Mouse (Mus musculus): Measurements from ENCODE around the gene Myo1g. TPM values are rescaled to one million over a fixed set of nuclear protein-coding genes. Genes with fewer than 3 reads are reported as not detected.

Myo1g gene
- polyA plus RNA-seq, 1 experiment from 2014 or later: 1.0 TPM

DNA sequence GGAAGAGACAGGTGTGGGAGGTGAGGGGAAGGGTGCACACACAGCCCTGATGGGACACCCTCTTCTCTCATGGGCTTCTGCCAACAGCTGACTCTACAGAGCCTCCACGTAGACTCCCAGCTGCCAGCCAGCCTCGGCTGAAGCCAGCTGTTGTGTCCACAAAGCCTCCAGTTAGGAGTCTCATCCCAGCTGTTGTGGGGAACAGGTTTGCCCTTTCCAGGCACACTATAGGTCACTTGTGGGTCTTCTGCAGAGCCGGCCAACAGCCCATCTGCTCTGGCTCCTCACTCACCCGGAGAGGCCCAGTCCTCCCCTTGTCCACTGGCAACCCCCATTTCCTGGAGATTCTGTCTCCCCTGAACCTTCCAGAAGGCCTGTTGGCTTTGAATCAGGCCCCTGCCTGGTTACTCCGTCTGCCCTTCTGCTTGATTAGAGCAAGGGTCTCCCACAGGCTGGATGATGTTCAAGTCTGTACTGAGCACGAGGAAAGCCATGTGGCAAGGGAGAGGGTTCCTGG lies 39.0 kb downstream of the Myo1g start:
- Histone ChIP-seq H3K9me3 (replicated peaks) (no peaks in the 10 kb centered on the region), H3K36me3 (no peaks in the 10 kb centered on the region), H3K9ac (no peak overlapping the region), H3K27ac (no peak overlapping the region), H3K4me3 (replicated peaks) (no peak overlapping the region), H3K4me1 (peaks cover 4% of the 10 kb centered on the region; the same call in 1 of the 2 replicates), H3K27me3 (no peaks in the 10 kb centered on the region), H3K4me2 (no peak overlapping the region)
- WGBS: 58% methylated on average over 6 of the region's 6 CpGs
- no peak for ATAC-seq (replicated peaks; ENCODE audit: low FRiP score)

DNA sequence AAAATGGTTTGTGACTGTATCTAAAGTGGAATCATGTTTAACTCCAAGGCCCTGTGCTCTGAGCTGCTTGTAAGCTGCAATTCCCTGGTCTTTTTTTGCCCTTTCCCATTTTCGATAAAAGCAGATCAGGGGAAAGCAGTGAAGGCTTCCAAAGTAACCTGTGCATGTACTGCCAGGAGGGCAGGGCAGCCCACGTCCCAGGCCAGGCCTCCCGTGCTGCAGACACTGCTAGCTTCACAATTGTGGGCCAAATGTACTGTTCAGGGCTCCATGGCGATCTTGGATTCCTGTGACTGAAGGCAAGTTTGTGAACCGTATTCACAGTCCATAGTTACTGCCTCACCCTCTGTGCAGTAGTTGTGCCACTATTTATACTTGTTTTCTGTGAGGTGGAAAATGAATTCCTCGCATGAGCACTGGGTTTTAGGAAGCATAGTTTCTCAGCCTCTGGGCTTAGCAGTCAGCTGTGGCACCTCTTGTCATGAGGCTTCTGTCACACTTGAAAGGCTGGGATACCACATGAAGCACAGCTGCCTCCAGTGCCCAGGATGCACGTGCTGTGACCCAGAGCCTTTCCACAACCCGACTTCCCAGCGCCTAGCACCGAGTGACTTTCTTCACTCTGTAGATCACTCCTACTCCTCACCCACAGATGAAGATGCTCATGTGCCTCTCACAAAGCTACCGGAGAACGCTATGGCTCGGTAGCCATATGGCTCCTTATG lies 39.9 kb downstream of the Myo1g start:
- peaks cover 4% of the 10 kb centered on the region; the same call in 1 of the 2 replicates for H3K4me1 ChIP-seq
- no peak for ATAC-seq (replicated peaks; ENCODE audit: low FRiP score)
- H3K27ac ChIP-seq: no peak overlapping the region
- H3K4me3 ChIP-seq (replicated peaks): no peak overlapping the region
- H3K9me3 ChIP-seq (replicated peaks): no peaks in the 10 kb centered on the region
- WGBS: 69% methylated on average over 13 of the region's 13 CpGs
- H3K9ac ChIP-seq: no peak overlapping the region
- no peaks in the 10 kb centered on the region for H3K27me3 ChIP-seq
- no peaks in the 10 kb centered on the region for H3K36me3 ChIP-seq
- H3K4me2 ChIP-seq: no peak overlapping the region

DNA sequence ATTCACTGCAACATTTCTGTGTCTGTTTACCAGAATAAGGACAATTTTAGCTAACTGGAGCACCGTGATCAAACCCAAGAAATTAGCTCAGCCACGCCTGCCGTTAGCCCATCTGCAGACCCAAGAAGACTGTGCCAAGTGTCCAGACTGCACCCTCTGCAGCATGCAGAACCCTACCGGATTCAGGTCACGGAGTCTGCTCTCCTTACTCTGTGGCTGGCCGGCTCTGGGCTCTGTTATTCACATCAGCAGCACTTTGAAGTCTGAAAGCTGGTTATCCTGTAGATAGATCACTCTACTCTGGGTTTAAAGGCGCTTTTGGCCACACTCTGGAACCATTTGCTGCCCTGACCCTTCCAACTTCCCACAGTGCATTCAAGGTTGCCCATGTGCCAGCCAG lies 40.6 kb downstream of the Myo1g start:
- Histone ChIP-seq H3K4me1 (peaks cover 4% of the 10 kb centered on the region; the same call in 1 of the 2 replicates), H3K9ac (no peak overlapping the region), H3K27me3 (no peaks in the 10 kb centered on the region), H3K4me3 (replicated peaks) (no peak overlapping the region), H3K9me3 (replicated peaks) (no peaks in the 10 kb centered on the region), H3K36me3 (no peaks in the 10 kb centered on the region), H3K4me2 (no peak overlapping the region), H3K27ac (no peak overlapping the region)
- ATAC-seq (replicated peaks; ENCODE audit: low FRiP score): no peak
- 66% methylated on average over 7 of the region's 7 CpGs for WGBS

DNA sequence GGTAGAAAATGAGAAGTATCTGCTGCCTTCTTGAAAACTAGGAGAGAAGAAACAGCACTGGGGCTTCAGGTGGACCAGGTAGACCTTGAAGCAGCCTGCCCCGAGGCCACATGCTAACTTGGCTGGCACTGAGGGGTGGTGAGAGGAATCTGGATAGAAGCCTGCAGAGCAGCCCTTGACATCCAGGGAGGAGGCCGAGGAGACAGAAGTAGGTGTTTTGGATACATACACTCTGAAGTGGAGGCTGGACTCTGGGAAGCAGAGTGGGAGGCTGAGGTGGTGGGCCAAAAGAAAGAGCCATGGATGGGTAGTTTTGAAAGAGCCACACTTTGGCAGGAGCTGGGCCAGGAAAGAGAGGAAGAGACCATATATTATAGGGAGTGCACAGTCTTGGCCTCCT lies 41.5 kb downstream of the Myo1g start:
- Histone ChIP-seq H3K4me3 (replicated peaks) (no peak overlapping the region), H3K4me1 (peaks cover 2% of the 10 kb centered on the region), H3K4me2 (no peak overlapping the region), H3K36me3 (no peaks in the 10 kb centered on the region), H3K9ac (no peak overlapping the region), H3K27me3 (no peaks in the 10 kb centered on the region), H3K9me3 (replicated peaks) (no peaks in the 10 kb centered on the region), H3K27ac (no peak overlapping the region)
- 85% methylated on average over 2 of the region's 2 CpGs for WGBS
- no peak for ATAC-seq (replicated peaks; ENCODE audit: low FRiP score)

DNA sequence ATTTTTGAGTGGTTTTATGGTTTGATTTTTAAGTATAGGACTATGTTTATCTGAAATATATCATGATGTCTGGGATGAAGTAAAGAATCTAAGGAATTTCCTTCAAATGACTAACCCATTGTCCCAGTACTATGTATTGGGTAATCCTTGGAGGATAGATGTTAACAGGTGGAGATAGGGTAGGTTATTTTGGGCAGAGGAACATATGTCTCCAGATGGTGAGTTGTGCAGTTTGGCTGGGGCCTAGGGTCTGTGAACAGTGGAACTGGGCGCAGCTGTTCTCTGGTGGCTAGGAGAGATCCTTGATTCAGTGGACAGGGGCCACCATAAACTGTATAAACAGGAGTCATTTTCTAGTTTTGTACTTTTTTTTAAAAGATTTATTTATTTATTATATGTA lies 43.4 kb downstream of the Myo1g start:
- WGBS: 97% methylated on average over 1 of the region's 1 CpGs
- ATAC-seq (replicated peaks; ENCODE audit: low FRiP score): no peak
- no peaks in the 10 kb centered on the region for H3K9me3 ChIP-seq (replicated peaks)
- H3K36me3 ChIP-seq: 0 out of 2 replicates have a peak, but pooled peaks cover 4% of the 10 kb centered on the region
- no peak overlapping the region for H3K4me2 ChIP-seq
- H3K4me1 ChIP-seq: peaks cover 17% of the 10 kb centered on the region
- H3K27me3 ChIP-seq: no peaks in the 10 kb centered on the region
- H3K4me3 ChIP-seq (replicated peaks): no peak overlapping the region
- H3K9ac ChIP-seq: no peak overlapping the region
- no peak overlapping the region for H3K27ac ChIP-seq

DNA sequence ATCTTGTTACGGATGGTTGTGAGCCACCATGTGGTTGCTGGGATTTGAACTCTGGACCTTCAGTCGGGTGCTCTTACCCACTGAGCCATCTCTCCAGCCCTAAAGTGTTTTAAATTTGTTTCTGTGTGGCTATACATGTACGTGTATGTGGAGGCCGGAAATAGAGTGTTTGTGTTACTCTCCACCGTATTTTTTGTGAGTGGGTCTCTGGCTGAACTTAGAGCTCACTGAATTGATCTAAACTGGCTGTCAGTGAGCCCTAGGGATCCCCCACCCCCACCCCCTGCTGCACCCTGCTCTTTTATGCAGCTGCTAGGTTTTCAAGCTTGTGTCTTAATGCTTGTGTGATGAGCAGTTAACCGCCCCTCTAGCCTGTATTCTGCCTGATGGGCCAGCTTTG lies 43.9 kb downstream of the Myo1g start:
- Histone ChIP-seq H3K4me1 (peaks cover 20% of the 10 kb centered on the region), H3K9me3 (replicated peaks) (no peaks in the 10 kb centered on the region), H3K36me3 (0 out of 2 replicates have a peak, but pooled peaks cover 4% of the 10 kb centered on the region), H3K27ac (no peak overlapping the region), H3K27me3 (no peaks in the 10 kb centered on the region), H3K4me3 (replicated peaks) (no peak overlapping the region), H3K4me2 (no peak overlapping the region), H3K9ac (no peak overlapping the region)
- WGBS: 66% methylated on average over 6 of the region's 6 CpGs
- ATAC-seq (replicated peaks; ENCODE audit: low FRiP score): no peak

DNA sequence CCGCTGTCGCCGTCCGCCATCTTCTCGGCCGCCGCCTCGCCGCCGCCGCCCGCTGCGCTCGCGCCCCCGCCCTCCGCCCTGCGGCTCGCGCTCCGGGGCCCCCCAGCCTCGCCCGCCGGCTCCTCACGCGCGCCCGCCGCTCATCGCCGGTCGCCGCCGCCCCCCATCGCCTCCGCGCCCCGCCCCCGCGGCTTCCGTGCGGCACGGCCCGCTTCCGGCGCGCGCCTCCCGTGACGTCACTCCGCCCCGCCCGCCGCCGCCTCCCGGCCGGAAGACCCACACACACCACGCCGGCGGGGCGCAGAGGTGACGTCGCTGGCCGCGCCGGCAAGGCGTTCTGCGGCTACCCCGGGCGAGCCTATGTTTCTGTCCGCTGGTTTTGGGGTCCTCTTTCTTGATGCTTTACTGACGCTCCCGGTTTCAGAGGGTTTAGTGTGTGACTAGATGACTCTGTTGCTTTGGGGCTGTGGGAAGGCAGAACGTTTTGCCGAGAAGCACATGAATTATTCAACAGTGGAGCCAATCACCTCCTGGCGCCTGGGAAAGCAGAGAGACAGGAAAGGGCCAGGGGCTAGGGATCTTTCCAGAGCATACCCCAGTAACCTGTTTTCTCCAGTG lies 44.8 kb downstream of the Myo1g start, which contains the start of gene Purb:
TSS of gene Purb (minus strand) at position 51 of the 618 bp plus-strand sequence.
- Histone ChIP-seq H3K9me3 (replicated peaks) (no peaks in the 10 kb centered on the region), H3K9ac (peak within 1 kb of the TSS; percentile 92), H3K4me2 (peak within 1 kb of the TSS; percentile 77), H3K4me3 (replicated peaks) (peak within 1 kb of the TSS; percentile 77), H3K4me1 (peaks cover 28% of the 10 kb centered on the region), H3K27ac (peak within 1 kb of the TSS; percentile 98), H3K27me3 (no peaks in the 10 kb centered on the region), H3K36me3 (0 out of 2 replicates have a peak, but pooled peaks cover 8% of the 10 kb centered on the region)
- ATAC-seq (replicated peaks; ENCODE audit: low FRiP score): peak; percentile 95
- under 1% methylated on average over 49 of the region's 76 CpGs for WGBS

DNA sequence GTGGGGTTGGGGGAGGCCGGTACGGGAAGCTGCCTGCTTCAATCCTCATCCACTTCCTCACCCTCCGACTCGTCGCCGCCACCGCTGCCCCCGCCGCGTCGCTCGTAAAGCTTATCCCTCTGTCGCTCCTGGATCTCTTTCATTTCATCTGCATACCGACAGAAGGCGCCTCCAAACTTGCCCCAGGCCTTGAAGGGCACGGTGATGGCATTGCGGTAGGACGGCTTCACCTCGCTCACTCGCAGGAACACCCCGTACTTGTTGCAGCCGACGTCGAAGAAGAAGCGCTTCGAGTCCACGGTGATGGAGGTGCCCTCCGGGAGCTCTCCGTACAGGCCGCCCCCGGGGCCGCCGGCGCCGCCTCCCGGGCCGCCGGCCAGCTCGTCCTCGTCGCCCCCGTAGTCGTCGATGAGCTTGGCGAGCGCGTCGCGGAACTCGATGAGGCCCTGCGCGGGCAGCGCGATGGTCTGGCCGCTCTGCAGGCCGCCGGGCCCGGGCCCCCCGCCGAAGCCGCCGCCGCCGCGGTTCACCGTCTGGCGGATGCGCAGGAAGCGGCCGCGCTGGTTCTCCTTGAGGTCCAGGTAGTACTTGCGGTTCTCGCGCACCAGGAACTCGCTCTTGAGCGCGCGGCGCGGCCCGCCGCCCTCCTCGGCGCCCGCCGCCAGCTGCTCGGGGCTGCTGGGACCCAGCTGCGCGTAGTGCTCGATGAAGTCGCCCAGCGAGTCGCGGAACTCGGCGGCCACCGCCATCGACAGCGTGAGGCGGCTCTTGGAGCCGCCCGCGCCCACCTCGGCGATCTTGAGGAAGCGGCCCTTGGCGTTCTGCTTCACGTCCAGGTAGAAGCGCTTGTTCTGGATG lies 45.7 kb downstream of the Myo1g start:
- under 1% methylated on average over 108 of the region's 109 CpGs for WGBS
- peak; percentile 61 for ATAC-seq (replicated peaks; ENCODE audit: low FRiP score)

DNA sequence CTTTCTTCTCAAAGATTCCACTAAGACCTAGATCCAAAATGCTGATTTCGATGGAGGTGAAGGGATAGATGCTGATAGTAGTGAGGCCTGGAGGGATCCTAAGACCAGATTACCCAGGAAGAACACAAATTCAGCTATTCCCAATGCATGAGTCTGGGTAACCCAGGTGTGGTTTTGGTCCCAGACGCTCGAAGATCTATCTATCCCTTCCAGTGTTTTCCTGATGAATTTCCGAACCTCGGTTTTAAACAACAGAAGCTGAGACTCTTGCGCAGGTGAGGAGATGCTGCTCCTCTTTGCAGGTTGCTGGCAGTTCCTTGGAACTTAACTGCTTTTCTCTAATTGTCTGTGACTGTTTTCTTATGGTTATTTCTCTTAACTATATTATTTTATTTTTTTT lies 46.4 kb downstream of the Myo1g start:
- peaks cover 40% of the 10 kb centered on the region for H3K4me1 ChIP-seq
- H3K36me3 ChIP-seq: peaks cover 16% of the 10 kb centered on the region; the same call in 1 of the 2 replicates
- peak overlapping the region; percentile 77 for H3K4me3 ChIP-seq (replicated peaks)
- H3K27me3 ChIP-seq: no peaks in the 10 kb centered on the region
- H3K9me3 ChIP-seq (replicated peaks): no peaks in the 10 kb centered on the region
- H3K27ac ChIP-seq: peak overlapping the region; percentile 98
- H3K9ac ChIP-seq: peak overlapping the region; percentile 92
- no peak for ATAC-seq (replicated peaks; ENCODE audit: low FRiP score)
- WGBS: 27% methylated on average over 6 of the region's 6 CpGs
- peak overlapping the region; percentile 77 for H3K4me2 ChIP-seq

More for the DNA sequence above, 45.7 kb downstream of the Myo1g start:
- 0 out of 2 replicates have a peak, but pooled peaks cover 13% of the 10 kb centered on the region for H3K36me3 ChIP-seq
- H3K4me2 ChIP-seq: peak overlapping the region; percentile 77
- no peaks in the 10 kb centered on the region for H3K9me3 ChIP-seq (replicated peaks)
- H3K27me3 ChIP-seq: no peaks in the 10 kb centered on the region
- H3K4me1 ChIP-seq: peaks cover 37% of the 10 kb centered on the region
- peak overlapping the region; percentile 77 for H3K4me3 ChIP-seq (replicated peaks)
- peak overlapping the region; percentile 98 for H3K27ac ChIP-seq
- H3K9ac ChIP-seq: peak overlapping the region; percentile 92

DNA sequence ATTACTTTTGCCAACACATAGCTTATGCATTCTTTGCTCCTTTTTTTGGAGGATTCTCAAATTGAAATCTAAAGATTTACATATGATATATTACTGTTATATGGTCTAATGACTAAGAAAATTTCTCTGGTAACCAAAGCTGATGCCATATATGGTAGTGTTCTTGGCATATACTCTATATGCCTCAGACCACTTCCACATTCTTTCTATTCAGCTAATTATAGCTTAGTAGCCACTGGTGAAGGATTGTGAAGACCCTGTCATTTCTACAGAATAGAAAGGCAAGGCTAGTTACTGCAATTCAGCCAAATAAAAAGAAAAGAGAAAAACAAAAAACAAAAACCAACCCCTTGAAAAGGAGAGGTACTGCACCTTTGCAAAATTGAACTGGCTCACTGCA lies 48.7 kb downstream of the Myo1g start:
- Histone ChIP-seq H3K4me3 (replicated peaks) (peak overlapping the region; percentile 41), H3K36me3 (peaks cover 23% of the 10 kb centered on the region), H3K27ac (peak overlapping the region; percentile 62), H3K27me3 (no peaks in the 10 kb centered on the region), H3K9me3 (replicated peaks) (no peaks in the 10 kb centered on the region), H3K9ac (peak overlapping the region; percentile 39), H3K4me2 (peak overlapping the region; percentile 77), H3K4me1 (peaks cover 46% of the 10 kb centered on the region)
- no peak for ATAC-seq (replicated peaks; ENCODE audit: low FRiP score)

DNA sequence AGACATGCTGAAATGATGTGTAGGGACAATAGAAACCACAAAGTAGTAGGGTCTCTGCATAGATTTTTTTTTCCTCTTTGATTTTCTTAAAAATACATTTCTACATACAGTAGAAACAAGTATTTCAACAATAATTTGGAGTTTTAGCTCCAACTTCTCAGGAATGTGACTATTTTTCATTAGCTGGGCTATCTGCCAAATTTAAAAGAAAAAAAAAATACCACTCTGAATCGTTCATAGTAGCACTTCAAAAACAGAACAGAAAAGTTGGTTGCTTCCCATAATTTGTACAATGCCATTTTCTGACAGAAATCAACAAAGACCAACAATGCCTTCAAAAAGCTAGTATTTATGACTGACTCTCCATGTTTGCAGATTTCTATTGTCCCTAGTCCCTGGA lies 49.3 kb downstream of the Myo1g start:
- Histone ChIP-seq H3K9me3 (replicated peaks) (no peaks in the 10 kb centered on the region), H3K4me2 (peak overlapping the region; percentile 77), H3K4me1 (peaks cover 46% of the 10 kb centered on the region), H3K27ac (peak overlapping the region; percentile 38; the same call in 1 of the 2 replicates), H3K9ac (peak overlapping the region; percentile 1; the same call in 1 of the 2 replicates), H3K36me3 (peaks cover 29% of the 10 kb centered on the region), H3K27me3 (no peaks in the 10 kb centered on the region), H3K4me3 (replicated peaks) (peak overlapping the region; percentile 41)
- WGBS: 24% methylated on average over 1 of the region's 1 CpGs
- no peak for ATAC-seq (replicated peaks; ENCODE audit: low FRiP score)

Measured in kidney, embryonic 15.5 days (tissue).